Mouse (Mus musculus) frontal cortex, postnatal 25 days (tissue): ENCODE measurements around the gene Gss.

Experiments used
- DNase-seq, 2 experiments: peaks; one replicate each; pipeline ENCODE4 v3.0.0; 2022; ENCODE audit warnings: low spot score in 2 of 2

Gss gene

GRCm38 (mm10) chr2:155515941-155516340 is 76.7 kb downstream of the Gss start:
- peak in 1 of 2 experiments; percentile 64 for DNase-seq

GRCm38 (mm10) chr2:155514666-155515065 is 77.9 kb downstream of the Gss start:
- DNase-seq, result peak; percentile 71 to 81

GRCm38 (mm10) chr2:155513543-155513942 is 79.1 kb downstream of the Gss start:
- no peak for DNase-seq
